Mouse (Mus musculus) left cerebral cortex, adult 8-10 months (tissue): Measurements from ENCODE around the gene Tsga10. TPM values are rescaled to one million over a fixed set of nuclear protein-coding genes. Genes with fewer than 3 reads are reported as not detected.

Experiments used
- DNase-seq, 2 experiments: peaks; one replicate each; pipeline ENCODE4 v3.0.0; 2022; ENCODE audit warnings: low spot score in 2 of 2
- total RNA-seq, 4 experiments: library from RNA; stranded (reverse); gene quantifications; 2 replicates each; pipeline ENCODE4 v1.2.4; 2022

Gene Tsga10
- total RNA-seq, 4 experiments from 2014 or later, result 15.9 to 18.9 (median 17.4) TPM

DNA sequence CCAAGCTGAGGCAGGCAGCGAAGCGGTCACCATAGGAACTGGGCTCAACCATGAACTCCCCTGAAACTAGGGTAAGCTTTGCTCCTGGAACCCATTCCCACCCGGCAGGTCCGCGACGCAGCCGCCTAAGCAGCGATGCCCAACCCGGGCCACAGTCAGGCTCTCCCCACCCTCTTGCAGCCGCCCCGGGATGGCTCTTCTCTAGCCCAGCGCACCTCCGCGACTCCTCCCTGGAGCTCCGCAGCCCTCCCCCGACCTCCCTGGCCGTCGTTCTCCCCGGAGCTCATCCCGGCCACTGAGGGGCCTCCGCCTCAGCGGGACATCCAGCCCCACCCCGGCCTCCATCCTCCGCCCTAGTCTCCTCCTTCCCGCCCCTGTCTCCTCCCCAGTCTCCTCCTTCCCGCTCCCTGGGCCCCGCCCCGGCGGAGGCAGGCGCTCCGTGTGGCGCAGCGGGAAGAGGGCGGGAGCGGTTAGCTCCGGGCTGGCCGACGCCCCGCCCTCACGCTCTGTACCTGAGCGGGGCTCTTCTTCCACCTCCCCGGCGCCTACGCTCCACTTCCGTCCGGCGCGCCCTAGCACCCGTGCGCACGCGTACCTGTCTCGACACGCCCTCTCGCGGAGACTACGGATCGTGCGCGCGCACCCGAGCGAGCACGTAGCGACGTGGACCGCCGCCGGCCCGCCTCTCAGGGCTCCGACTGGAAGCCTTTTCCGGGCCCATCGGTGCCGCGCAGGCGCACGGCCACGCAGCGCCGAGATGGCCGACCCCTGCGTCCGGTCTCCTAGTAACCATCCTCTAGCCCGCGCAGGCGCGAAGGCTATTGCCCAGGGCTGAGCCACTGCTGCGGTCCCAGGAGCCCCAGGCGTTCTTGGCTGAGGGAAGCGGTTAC is 1.5 kb downstream of the Tsga10 start:
- DNase-seq, result peak; percentile 95 to 100

DNA sequence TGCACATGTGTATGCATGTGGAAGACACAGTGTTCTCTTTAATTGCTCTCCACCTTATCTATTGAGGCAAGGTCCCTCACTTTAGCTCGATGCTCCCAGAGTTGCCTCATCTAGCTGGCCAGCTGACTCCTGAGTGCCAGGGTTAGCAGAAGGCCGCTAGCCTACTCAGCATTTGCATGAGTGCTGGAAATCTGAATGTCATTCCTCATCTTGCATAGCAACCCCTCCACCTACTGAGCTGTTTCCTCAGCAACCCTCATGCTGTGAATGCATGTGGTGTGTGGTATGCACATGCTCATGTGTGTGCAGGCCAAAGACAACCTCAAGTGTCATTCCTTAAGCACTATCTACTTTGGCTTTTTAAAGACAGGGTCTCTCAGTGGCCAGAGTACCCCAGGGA is 15.5 kb downstream of the Tsga10 start:
- no peak for DNase-seq

DNA sequence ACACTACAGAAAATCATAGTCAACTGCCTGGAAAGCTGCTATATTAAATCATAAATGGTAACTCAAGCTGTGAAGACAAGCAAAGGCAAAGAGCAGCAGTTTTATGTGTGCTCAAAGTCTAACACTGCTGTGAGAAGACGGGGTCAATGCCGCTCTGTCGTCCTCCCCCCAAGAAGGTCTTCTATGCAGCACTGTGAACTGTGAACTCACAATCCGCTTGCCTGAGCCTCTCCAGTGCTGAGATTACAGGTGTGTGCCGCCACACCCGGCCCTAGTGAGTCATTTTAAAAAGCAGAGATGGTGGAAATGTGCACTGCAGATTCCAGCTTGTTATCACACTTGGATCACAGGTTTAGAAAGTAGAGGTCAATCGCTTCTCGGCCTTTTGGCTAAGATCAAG is 19.4 kb downstream of the Tsga10 start:
- DNase-seq, result no peak

DNA sequence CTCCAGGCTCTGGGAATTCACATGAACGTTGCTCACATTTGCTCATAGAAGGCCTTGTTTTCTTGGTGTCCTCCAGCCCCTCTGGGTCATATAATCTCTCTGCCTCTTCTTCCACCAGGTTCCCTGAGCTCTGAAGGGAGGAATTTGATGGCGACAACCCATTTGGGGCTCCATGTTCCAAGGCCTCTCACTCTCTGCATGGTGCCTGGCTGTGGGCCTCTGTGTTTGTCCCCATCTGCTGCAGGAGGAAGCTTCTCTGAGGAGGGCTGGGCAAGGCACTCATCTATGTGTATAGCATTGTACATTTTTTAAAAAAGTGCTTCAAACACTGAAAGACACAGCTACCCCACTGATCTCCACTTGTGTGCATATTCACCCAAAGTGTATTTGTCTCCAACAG is 34.5 kb downstream of the Tsga10 start:
- DNase-seq, result no peak

DNA sequence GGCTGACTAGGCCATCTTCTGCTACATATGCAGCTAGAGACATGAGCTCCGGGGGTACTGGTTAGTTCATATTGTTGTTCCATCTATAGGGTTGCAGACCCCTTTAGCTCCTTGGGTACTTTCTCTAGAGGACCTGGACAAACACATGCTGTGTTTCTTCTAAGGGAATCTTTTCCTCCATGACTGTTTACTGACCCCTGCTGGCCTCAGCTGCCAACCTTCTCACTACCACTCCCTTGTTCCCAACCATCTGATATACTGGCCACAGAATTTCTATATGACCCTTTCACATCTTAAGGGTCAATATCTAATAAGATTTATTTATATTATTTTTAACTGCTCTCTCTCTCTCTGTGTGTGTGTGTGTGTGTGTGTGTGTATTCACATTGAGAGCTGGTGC is 63.9 kb downstream of the Tsga10 start:
- DNase-seq, result peak in 1 of 2 experiments; percentile 9

DNA sequence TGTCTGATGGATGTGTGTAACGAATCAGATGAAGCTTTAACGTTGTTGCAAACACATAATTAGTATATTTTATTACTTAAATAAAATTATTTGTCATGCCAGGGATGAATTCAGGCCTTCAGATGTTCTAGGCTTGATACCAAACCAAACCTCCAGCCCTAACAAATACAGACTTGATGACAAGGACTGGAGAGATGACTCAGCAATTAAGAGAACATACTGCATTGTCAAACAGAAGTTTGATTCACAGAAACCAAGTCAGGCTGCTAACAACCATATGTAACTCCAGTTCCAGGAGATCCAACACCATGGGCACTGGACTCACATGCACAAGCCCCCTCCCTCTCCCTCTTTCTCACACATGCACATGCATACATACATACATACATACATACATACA is 65.9 kb downstream of the Tsga10 start:
- DNase-seq, result no peak

DNA sequence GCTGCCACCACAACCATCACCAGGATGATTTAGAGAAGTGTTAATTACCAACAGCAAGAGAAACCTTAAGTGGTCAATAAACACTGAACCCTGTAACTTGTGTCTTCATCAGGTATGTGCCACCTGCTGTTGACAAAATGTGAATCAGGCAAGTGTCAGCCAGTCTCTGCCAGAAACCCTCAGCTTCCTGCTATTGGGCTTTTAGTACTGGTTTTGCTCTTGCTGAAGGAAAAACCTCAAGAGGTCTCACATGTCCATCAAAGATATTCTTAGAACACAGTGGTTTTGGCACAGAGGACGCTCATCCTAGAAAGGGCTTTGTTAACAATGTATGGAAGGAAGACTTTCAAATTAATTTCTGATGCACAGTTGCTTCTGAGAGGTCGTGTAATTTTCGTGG is 66.7 kb downstream of the Tsga10 start:
- DNase-seq, result no peak

GRCm38 (mm10) chr1:37759407-37759806 is 106.8 kb downstream of the Tsga10 start:
- no peak for DNase-seq

- DNase-seq, result peak in 1 of 2 experiments; percentile 45
Observed at GRCm38 (mm10) chr1:37744650-37745259, 121.5 kb downstream of the Tsga10 start.

- no peak for DNase-seq
Observed at GRCm38 (mm10) chr1:37742602-37743270, 123.5 kb downstream of the Tsga10 start.

DNA sequence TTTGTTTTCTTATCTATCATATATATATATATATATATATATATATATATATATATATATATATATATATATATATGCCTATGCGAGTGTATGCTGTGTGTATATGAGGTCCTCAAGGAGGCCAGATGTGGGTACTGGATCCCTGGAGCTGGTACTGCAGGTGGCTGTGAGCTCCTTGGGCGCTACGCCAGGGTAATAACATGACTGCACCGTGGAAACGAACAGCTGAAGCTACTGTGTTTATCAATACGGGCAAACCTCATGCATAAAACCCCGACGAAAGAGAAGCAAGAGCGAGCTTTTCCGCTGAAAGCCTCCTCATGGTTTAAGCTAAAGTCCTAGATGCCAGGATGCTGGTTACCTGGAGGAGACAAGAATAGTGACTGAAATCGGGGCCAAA is 124.1 kb downstream of the Tsga10 start:
- DNase-seq, result no peak

- DNase-seq, result no peak
Observed at GRCm38 (mm10) chr1:37740161-37740802, 125.9 kb downstream of the Tsga10 start.

DNA sequence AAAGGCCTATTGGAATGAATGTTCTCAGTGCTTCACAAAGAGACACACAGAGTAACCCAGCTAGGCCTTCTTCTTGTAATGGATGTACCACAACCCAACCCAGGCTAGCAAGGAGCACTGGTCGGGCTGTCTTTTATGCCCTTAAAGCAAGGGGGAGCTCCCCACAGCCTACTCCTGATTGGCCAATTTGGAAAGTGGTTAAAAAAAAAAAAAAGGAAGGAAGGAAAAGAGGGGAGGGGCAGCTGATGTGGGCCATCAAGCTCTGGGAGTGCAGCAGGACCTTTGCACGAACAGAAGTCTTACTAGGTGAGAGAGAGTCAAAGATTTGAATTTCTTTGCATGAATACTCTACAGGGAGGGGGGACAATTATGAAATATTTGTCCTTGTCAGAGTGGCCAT is 127.3 kb downstream of the Tsga10 start:
- DNase-seq, result no peak

GRCm38 (mm10) chr1:37737045-37737444 is 129.2 kb downstream of the Tsga10 start:
- DNase-seq, result no peak

GRCm38 (mm10) chr1:37735932-37736331 is 130.3 kb downstream of the Tsga10 start:
- DNase-seq, result no peak

- no peak for DNase-seq
Observed at GRCm38 (mm10) chr1:37734841-37735240, 131.4 kb downstream of the Tsga10 start.

DNA sequence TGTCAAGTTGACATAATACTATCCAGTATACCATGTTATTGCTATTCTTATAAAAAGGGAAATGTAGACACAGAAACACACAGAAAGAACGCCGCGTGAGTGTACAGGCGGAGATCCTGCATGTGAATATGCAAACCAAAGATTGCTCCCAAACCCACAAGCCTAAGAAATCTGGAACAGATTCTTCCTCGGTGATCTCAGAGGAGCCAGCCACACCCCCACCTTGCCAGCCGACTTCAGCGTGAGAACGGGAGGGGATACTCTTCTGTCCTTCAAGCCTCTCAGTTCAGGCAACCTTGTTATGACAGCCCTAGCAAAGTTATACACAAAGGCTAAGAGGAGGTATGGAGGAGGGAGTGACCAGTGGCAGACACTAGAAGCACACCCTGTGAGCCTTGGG is 136.9 kb downstream of the Tsga10 start:
- no peak for DNase-seq

DNA sequence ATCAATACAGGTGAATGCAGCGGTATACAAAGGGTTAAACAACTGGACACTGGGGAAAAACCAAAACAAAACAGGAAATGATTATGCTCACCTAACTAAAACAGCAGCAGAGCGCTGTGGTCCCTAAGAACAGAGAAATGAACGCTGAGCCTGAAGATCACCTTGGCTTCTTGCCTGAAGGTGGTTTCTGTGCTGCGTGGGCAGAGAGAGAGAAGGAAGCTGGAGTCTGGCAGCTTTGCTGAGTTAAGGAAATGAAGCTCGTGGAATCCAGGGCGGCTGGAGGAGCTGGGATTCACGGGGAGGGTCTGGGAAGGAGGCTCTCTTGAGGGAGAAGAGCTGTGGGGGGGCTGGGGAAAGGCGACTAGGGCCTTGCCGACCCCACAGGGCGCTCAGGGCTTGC is 138.2 kb downstream of the Tsga10 start:
- DNase-seq, result peak in 1 of 2 experiments; percentile 71

DNA sequence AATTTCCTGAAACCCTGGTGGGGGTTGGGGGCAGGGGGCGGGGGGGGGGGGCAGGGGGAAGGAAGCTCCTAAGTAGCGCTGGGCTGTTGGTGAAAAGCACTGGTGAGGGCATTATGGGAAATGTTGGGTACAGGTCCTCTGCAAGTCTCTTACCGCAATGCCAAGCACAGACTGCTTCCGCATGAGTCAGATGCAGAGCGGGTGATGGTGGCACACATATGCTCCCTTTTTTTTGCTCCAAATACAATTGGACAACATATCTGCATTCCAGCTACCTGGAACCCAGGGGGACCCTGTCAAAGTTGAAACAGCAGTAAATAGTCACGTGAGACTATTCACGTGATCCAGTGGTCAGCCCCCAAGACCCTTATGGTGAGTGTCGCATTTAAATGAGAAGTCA is 139.0 kb downstream of the Tsga10 start:
- no peak for DNase-seq

- DNase-seq, result peak in 1 of 2 experiments; percentile 66
Observed at GRCm38 (mm10) chr1:37726426-37726825, 139.8 kb downstream of the Tsga10 start.

GRCm38 (mm10) chr1:37725880-37726279 is 140.3 kb downstream of the Tsga10 start:
- peak in 1 of 2 experiments; percentile 91 for DNase-seq

- DNase-seq, result no peak
Observed at GRCm38 (mm10) chr1:37721092-37721491, 145.1 kb downstream of the Tsga10 start.
